Mouse (Mus musculus) layer of hippocampus, adult 2 months (tissue): ENCODE data around the gene Phactr1. TPM values are rescaled to one million over a fixed set of nuclear protein-coding genes. Genes with fewer than 3 reads are reported as not detected.
"Not testable (repeated sequence)": the region's sequence is repeated elsewhere in the genome, so short reads cannot be mapped to it uniquely, and the experiment has no call there.

Source experiments
- DNase-seq, 2 experiments: peaks; one replicate each; pipeline ENCODE4 v3.0.0; 2022; ENCODE audit warnings: low spot score in 2 of 2
- H3K27ac ChIP-seq: fragments of 200-600 bp; 2 replicates; pipeline ENCODE4 v1.8.1; 2022
- H3K4me3 ChIP-seq: fragments of 200-600 bp; 2 replicates; pipeline ENCODE4 v1.8.1; 2022; ENCODE audit warnings: mild to moderate bottlenecking
- CTCF ChIP-seq: fragments of 200-600 bp; conservative IDR thresholded peaks from 2 replicates; pipeline ENCODE4 v1.8.1; 2022; ENCODE audit warnings: antibody characterized with exemption, mild to moderate bottlenecking, moderate library complexity
- total RNA-seq, 2 experiments: library from RNA; stranded (reverse); gene quantifications; 2 replicates each; pipeline ENCODE4 v1.2.3; 2021

Gene Phactr1
- total RNA-seq, 2 experiments from 2014 or later = 307 to 310 TPM

- TF ChIP-seq CTCF = no peak
- DNase-seq = no peak
- H3K27ac ChIP-seq = peak overlapping the region; percentile 55; the same call in 1 of the 2 replicates
- no peak overlapping the region for H3K4me3 ChIP-seq
Observed at GRCm38 (mm10) chr13:42921769-42922450, 241.5 kb downstream of the Phactr1 start.

GRCm38 (mm10) chr13:42927778-42928177 is 247.4 kb downstream of the Phactr1 start:
- DNase-seq = no peak
- Histone ChIP-seq H3K4me3 (no peak overlapping the region), H3K27ac (0 out of 2 replicates have a peak overlapping the region, but pooled peaks have one; percentile 5)
- no peak for TF ChIP-seq CTCF

DNA sequence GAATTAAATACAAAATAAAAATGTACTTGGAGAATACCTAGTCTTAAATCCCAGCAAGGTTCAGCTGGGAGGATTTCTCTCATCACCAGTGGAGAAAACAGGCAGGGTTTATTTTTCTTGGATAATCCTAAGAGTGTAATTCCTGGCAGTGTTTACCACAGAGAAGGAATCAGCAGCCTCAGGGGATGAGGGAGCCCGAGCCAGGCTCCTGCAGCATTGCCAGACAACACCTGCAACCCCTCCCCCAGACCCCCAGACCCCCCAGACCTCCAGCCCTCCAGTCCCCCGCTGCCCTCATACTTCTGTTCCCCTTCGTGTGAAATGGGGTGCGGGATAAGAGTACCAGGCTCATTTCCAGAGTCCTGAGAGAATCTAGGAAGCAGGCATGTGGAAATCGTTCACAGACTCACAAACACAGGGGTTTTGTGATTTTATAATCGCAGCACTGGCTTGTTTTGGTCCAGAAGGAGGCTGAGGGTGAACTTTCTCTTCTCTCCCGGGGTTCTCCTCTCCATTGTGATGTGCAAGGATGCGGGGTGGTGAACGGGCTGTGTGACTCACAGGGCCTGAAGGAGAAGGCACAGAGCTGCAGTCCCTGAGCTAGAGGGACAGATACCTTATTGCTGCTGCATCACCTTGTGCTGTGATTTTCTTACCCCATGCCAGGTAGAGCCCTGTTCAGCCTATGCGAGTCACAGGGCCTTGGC is 249.3 kb downstream of the Phactr1 start:
- no peak for DNase-seq
- no peak for TF ChIP-seq CTCF
- Histone ChIP-seq H3K27ac (peak overlapping the region; percentile 59), H3K4me3 (no peak overlapping the region)

- no peak overlapping the region for H3K4me3 ChIP-seq
- H3K27ac ChIP-seq = no peak overlapping the region
- TF ChIP-seq CTCF = no peak
- no peak for DNase-seq
Observed at GRCm38 (mm10) chr13:42932046-42932445, 251.6 kb downstream of the Phactr1 start.

- Histone ChIP-seq H3K27ac (no peak overlapping the region), H3K4me3 (no peak overlapping the region)
- no peak for TF ChIP-seq CTCF
- DNase-seq = no peak
Observed at GRCm38 (mm10) chr13:42934538-42935126, 254.2 kb downstream of the Phactr1 start.

- Histone ChIP-seq H3K27ac (no peak overlapping the region), H3K4me3 (no peak overlapping the region)
- TF ChIP-seq CTCF = no peak
- no peak for DNase-seq
Observed at GRCm38 (mm10) chr13:42937871-42938270, 257.4 kb downstream of the Phactr1 start.

DNA sequence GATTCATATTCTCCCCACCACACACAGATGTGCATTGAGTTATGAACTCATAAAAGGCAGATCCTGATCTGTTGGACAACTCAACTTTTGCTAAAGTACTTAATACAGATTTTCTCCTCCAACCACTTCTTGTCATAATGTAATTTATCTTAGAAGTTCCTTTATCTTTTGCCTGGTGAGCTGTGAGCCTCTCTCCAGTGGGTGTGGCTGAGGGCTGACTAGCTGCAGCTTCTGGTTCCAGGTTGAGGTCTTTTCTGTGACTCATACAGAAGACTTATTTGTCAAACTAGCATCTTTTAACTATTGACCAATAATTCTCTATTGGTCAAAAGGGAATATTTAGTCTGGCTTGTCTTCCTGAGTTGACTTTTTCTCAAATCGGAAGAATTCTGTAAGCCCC is 257.9 kb downstream of the Phactr1 start:
- no peak for TF ChIP-seq CTCF
- H3K4me3 ChIP-seq = no peak overlapping the region
- no peak overlapping the region for H3K27ac ChIP-seq
- DNase-seq = no peak

DNA sequence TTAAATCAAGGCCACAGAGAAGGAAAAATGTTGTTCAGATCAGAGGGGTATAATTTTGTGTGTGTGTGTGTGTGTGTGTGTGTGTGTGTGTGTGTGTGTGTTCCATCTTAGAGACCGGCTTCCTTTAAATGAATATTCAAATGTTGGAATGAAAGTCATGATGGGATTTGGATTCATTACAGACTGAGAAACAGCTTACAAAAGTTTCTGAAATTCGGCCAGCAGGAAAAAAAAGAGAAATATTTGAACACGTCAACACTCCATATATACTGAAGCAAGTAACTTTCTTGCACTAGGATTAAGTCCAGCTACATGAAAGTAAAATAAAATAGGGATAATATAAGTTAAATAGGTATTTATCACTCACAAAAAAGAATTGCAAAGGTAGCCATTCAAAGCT is 259.8 kb downstream of the Phactr1 start:
- H3K4me3 ChIP-seq = no peak overlapping the region
- no peak overlapping the region for H3K27ac ChIP-seq
- DNase-seq = no peak
- TF ChIP-seq CTCF = no peak

- no peak for TF ChIP-seq CTCF
- Histone ChIP-seq H3K4me3 (no peak overlapping the region), H3K27ac (no peak overlapping the region)
- no peak for DNase-seq
Observed at GRCm38 (mm10) chr13:42944106-42944505, 263.7 kb downstream of the Phactr1 start.

GRCm38 (mm10) chr13:42945201-42945600 is 264.8 kb downstream of the Phactr1 start:
- H3K4me3 ChIP-seq, H3K27ac ChIP-seq, DNase-seq: not testable (repeated sequence)

DNA sequence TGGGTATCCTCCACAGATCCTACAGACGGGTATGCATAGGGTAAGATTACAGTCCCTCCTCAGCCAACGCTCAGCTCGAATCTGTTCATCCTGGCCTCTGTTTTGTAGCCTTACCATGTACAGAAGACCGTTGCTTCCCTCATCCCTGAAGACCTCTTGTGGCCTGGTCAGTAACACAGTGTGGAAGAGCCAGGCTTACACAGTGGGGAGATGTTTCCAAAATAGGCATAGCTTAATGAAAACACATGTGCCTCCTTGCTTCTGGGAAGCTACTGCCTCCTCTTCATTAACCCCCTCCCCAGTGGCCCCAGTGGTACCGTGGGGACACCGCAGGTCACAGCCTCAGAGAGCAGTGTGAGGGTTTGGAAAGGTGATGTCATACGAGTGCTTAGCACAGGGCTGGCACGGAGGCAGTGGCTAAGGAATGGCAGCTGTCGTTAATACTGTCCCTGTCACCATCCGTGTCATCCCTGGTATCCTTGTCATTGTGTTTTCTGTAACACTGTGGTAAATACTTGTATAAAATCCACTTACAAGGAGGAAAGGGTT is 268.4 kb downstream of the Phactr1 start:
- DNase-seq = no peak
- no peak overlapping the region for H3K4me3 ChIP-seq
- TF ChIP-seq CTCF = no peak
- no peak overlapping the region; the same call in 1 of the 2 replicates for H3K27ac ChIP-seq

DNA sequence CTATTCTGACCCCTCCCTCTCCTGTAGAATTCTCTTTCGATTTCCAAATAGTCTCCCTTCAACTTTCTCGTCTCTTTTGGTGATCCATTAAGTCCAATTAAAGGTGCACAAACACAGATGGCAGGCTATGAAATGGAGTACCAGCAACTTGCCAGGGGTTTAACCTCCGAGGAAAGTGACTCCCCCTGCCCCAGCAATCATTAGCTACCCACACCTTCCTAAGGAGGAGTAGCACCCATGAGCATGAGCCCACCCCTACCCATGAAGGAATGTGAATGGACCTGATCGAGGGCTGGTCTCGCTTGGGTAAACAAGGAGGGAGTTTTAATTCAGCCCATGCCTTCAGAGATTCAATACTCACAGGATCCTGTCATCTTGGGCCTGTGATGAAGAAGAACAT is 268.9 kb downstream of the Phactr1 start:
- Histone ChIP-seq H3K27ac (no peak overlapping the region; the same call in 1 of the 2 replicates), H3K4me3 (no peak overlapping the region)
- no peak for TF ChIP-seq CTCF
- no peak for DNase-seq

GRCm38 (mm10) chr13:42950056-42950455 is 269.6 kb downstream of the Phactr1 start:
- no peak for TF ChIP-seq CTCF
- H3K27ac ChIP-seq = peak overlapping the region; percentile 59; the same call in 1 of the 2 replicates
- no peak for DNase-seq
- H3K4me3 ChIP-seq = no peak overlapping the region
